Mouse (Mus musculus): ENCODE results near the gene Gm4131.

Gene Gm4131

GRCm38 (mm10) chr14:62550121-62550520 is 16.6 kb downstream of the Gm4131 start:
- CTCF ChIA-PET, result no interaction called here

GRCm38 (mm10) chr14:62546746-62547145 is 20.0 kb downstream of the Gm4131 start:
- CTCF ChIA-PET, result no interaction called here

- CTCF ChIA-PET, result no interaction called here
Observed at GRCm38 (mm10) chr14:62546296-62546695, 20.4 kb downstream of the Gm4131 start.

GRCm38 (mm10) chr14:62541751-62542150 is 25.0 kb downstream of the Gm4131 start:
- CTCF ChIA-PET, result no interaction called here

- CTCF ChIA-PET, result no interaction called here
Observed at GRCm38 (mm10) chr14:62539834-62540233, 26.9 kb downstream of the Gm4131 start.

- CTCF ChIA-PET, result no interaction called here
Observed at GRCm38 (mm10) chr14:62536988-62537387, 29.7 kb downstream of the Gm4131 start.

- CTCF ChIA-PET, result no interaction called here
Observed at GRCm38 (mm10) chr14:62536127-62536526, 30.6 kb downstream of the Gm4131 start.

- CTCF ChIA-PET, result no interaction called here
Observed at GRCm38 (mm10) chr14:62530951-62531350, 35.8 kb downstream of the Gm4131 start.

- CTCF ChIA-PET, result interaction anchor here (0.6 kb wide), 1 partner anchor 15 kb away, joined by 3 read pairs; no protein-coding TSS in a partner anchor
Observed at GRCm38 (mm10) chr14:62512845-62513244, 53.9 kb downstream of the Gm4131 start.

GRCm38 (mm10) chr14:62509350-62509749 is 57.4 kb downstream of the Gm4131 start:
- CTCF ChIA-PET, result no interaction called here

- CTCF ChIA-PET, result no interaction called here
Observed at GRCm38 (mm10) chr14:62506261-62506660, 60.5 kb downstream of the Gm4131 start.

GRCm38 (mm10) chr14:62497391-62497790 is 69.3 kb downstream of the Gm4131 start:
- CTCF ChIA-PET, result no interaction called here

- CTCF ChIA-PET, result no interaction called here
Observed at GRCm38 (mm10) chr14:62496501-62496900, 70.2 kb downstream of the Gm4131 start.

- CTCF ChIA-PET, result no interaction called here
Observed at GRCm38 (mm10) chr14:62493456-62493855, 73.3 kb downstream of the Gm4131 start.

GRCm38 (mm10) chr14:62492196-62492850 is 74.4 kb downstream of the Gm4131 start:
- CTCF ChIA-PET, result no interaction called here

GRCm38 (mm10) chr14:62488270-62488669 is 78.5 kb downstream of the Gm4131 start:
- CTCF ChIA-PET, result no interaction called here

- CTCF ChIA-PET, result no interaction called here
Observed at GRCm38 (mm10) chr14:62481381-62481780, 85.3 kb downstream of the Gm4131 start.

GRCm38 (mm10) chr14:62479395-62479794 is 87.3 kb downstream of the Gm4131 start:
- CTCF ChIA-PET, result no interaction called here

GRCm38 (mm10) chr14:62474481-62474880 is 92.2 kb downstream of the Gm4131 start:
- CTCF ChIA-PET, result no interaction called here

GRCm38 (mm10) chr14:62472061-62472460 is 94.7 kb downstream of the Gm4131 start:
- CTCF ChIA-PET, result interaction anchor here (1.5 kb wide), 1 partner anchor 14 kb away, joined by 3 read pairs; no protein-coding TSS in a partner anchor

- CTCF ChIA-PET, result no interaction called here
Observed at GRCm38 (mm10) chr14:62468753-62469125, 98.0 kb downstream of the Gm4131 start.

GRCm38 (mm10) chr14:62468119-62468752 is 98.5 kb downstream of the Gm4131 start:
- CTCF ChIA-PET, result no interaction called here

GRCm38 (mm10) chr14:62464966-62465365 is 101.8 kb downstream of the Gm4131 start:
- CTCF ChIA-PET, result interaction anchor here (0.6 kb wide), 1 partner anchor 400 kb away, joined by 9 read pairs; no protein-coding TSS in a partner anchor

- CTCF ChIA-PET, result no interaction called here
Observed at GRCm38 (mm10) chr14:62459541-62459940, 107.2 kb downstream of the Gm4131 start.
